8 mouse cellular contexts compared by ENCODE assay signal in genomic region chr5:64505835-64506600, GRCm38 (mm10).
DNase-seq lines count a peak whose midpoint lies in the region; ATAC-seq and TF ChIP-seq lines count a peak whose summit lies in the region.

No protein-coding gene starts in this region.

- WGBS in forebrain, embryonic 13.5 days = under 1% methylated on average over 15 of the region's 15 CpGs
- WGBS in neural tube, embryonic 15.5 days = 3% methylated on average over 15 of the region's 15 CpGs

- peak overlapping the region; percentile 14; the same call in 1 of the 2 replicates for H3K27ac ChIP-seq in forebrain, embryonic 13.5 days
- H3K27ac ChIP-seq in neural tube, embryonic 15.5 days (replicated peaks) = 0 out of 2 replicates have a peak overlapping the region, but pooled peaks have one; percentile 18

- H3K9me3 ChIP-seq in E14TG2a.4 (ENCODE audit: low read length) = peaks cover 8% of the 10 kb centered on the region; the same call in 1 of the 2 replicates
- H3K9me3 ChIP-seq in forebrain, embryonic 13.5 days (replicated peaks) = no peaks in the 10 kb centered on the region
- no peaks in the 10 kb centered on the region for H3K9me3 ChIP-seq in neural tube, embryonic 15.5 days (replicated peaks)

- peak overlapping the region; percentile 2; the same call in 1 of the 2 replicates for H3K9ac ChIP-seq in forebrain, embryonic 13.5 days
- peak overlapping the region; percentile 6; the same call in 1 of the 2 replicates for H3K9ac ChIP-seq in neural tube, embryonic 15.5 days (replicated peaks)

- intact Hi-C loops in heart, postnatal 10 days (cut with DNase I) = loop anchor here (1.0 to 5.0 kb wide), 6 partner anchors 73 to 307 kb away; no protein-coding TSS in a partner anchor

- peak overlapping the region; percentile 60 for H3K4me2 ChIP-seq in forebrain, embryonic 13.5 days
- H3K4me2 ChIP-seq in neural tube, embryonic 15.5 days = peak overlapping the region; percentile 72

- peak overlapping the region; percentile 57 for H3K4me3 ChIP-seq in E14TG2a.4 (replicated peaks; ENCODE audit: low read length)
- peak overlapping the region; percentile 33 for H3K4me3 ChIP-seq in forebrain, embryonic 13.5 days
- H3K4me3 ChIP-seq in neural tube, embryonic 15.5 days (replicated peaks) = peak overlapping the region; percentile 37

- H3K27me3 ChIP-seq in E14TG2a.4 (ENCODE audit: insufficient read depth, low read length) = no peaks in the 10 kb centered on the region
- no peaks in the 10 kb centered on the region for H3K27me3 ChIP-seq in forebrain, embryonic 13.5 days
- H3K27me3 ChIP-seq in neural tube, embryonic 15.5 days (replicated peaks) = no peaks in the 10 kb centered on the region

- peak; percentile 70 for ATAC-seq in forebrain, embryonic 13.5 days
- peak; percentile 73; the same call in 1 of the 2 replicates for ATAC-seq in neural tube, embryonic 15.5 days (ENCODE audit: low FRiP score)

- peak; percentile 79 for DNase-seq in c-Kit-positive CD71-positive TER-119-positive erythroid progenitor cells, embryonic 14.5 days (ENCODE audit: low spot score)
- peak; percentile 89 to 95 for DNase-seq in heart, postnatal 10 days
- peak; percentile 80 for DNase-seq in layer of hippocampus, adult 11-12 months (ENCODE audit: low spot score)
- peak; percentile 80 to 87 for DNase-seq in lung, adult 18-20 months
- DNase-seq in testis, postnatal 14 days (ENCODE audit: low spot score) = peak; percentile 63

- H3K36me3 ChIP-seq in E14TG2a.4 (ENCODE audit: insufficient read depth, low read length) = no peaks in the 10 kb centered on the region
- no peaks in the 10 kb centered on the region for H3K36me3 ChIP-seq in forebrain, embryonic 13.5 days (ENCODE audit: poor library complexity, severe bottlenecking)
- no peaks in the 10 kb centered on the region for H3K36me3 ChIP-seq in neural tube, embryonic 15.5 days

- peak; percentile 98 for TF ChIP-seq CTCF in E14TG2a.4 (conservative IDR thresholded peaks at IDR 0.05; ENCODE audit: low read length)

- peaks cover 67% of the 10 kb centered on the region for H3K4me1 ChIP-seq in E14TG2a.4 (replicated peaks; ENCODE audit: low read depth, low read length)
- H3K4me1 ChIP-seq in forebrain, embryonic 13.5 days = peaks cover 33% of the 10 kb centered on the region
- H3K4me1 ChIP-seq in neural tube, embryonic 15.5 days = peaks cover 25% of the 10 kb centered on the region

Comparison
In these comparisons a context has a peak if more than half of its experiments do, and no peak if none do; other contexts are left out.
1. Peak in every context shown above with its lines: DNase-seq, ATAC-seq, H3K4me3 ChIP-seq and H3K27ac ChIP-seq.